Comparison of ENCODE assay signal across 27 mouse cellular contexts in genomic region chr10:8777552-8778253, GRCm38 (mm10).
DNase-seq lines count a peak whose midpoint lies in the region; ATAC-seq and TF ChIP-seq lines count a peak whose summit lies in the region.
"Had no signal": no experiment of that assay in that cellular context is flagged by ENCODE, and none has a peak within 500 bp of the region (broad histone marks: within the 10 kb centered on the region; RNA-seq: fewer than 3 reads in every experiment).

No protein-coding gene starts in this region.

- H3K4me2 ChIP-seq in limb, embryonic 12.5 days: no peak overlapping the region
- H3K4me2 ChIP-seq in hindbrain, embryonic 16.5 days (ENCODE audit: low read length): no peak overlapping the region
- H3K4me2 ChIP-seq: embryonic facial prominence, embryonic 13.5 days; forebrain, embryonic 13.5 days; heart, embryonic 13.5 days; hindbrain, embryonic 15.5 days; intestine, embryonic 15.5 days; lung, embryonic 14.5 days; midbrain, embryonic 15.5 days; neural tube, embryonic 13.5 days; stomach, embryonic 15.5 days had no signal

- no peak for DNase-seq in limb, embryonic 10.5 days (ENCODE audit: low spot score)
- DNase-seq: B cell, adult 2 months; cerebellum, adult 18-20 months; cerebellum, postnatal 14 days; gastrocnemius, adult 2 months; heart, postnatal 14 days; kidney, postnatal 4 days; lung, embryonic 14.5 days; retina, postnatal 1 day; right cerebral cortex, postnatal 25 days; thymus, adult 2 months; thymus, postnatal 4 days had no signal

- H3K4me1 ChIP-seq in limb, embryonic 12.5 days (replicated peaks): peaks cover 17% of the 10 kb centered on the region
- no peaks in the 10 kb centered on the region for H3K4me1 ChIP-seq in limb, embryonic 10.5 days
- peaks cover 28% of the 10 kb centered on the region for H3K4me1 ChIP-seq in bone marrow macrophage, adult 2 months (ENCODE audit: control insufficient read depth, insufficient read depth, low read length)
- no peaks in the 10 kb centered on the region for H3K4me1 ChIP-seq in hindbrain, embryonic 16.5 days (ENCODE audit: control insufficient read depth, insufficient read depth, low read depth, low read length)
- H3K4me1 ChIP-seq: forebrain, embryonic 13.5 days; hindbrain, embryonic 15.5 days; midbrain, embryonic 15.5 days; stomach, embryonic 15.5 days had no signal

- TF ChIP-seq POLR2A in bone marrow macrophage, adult 2 months (IDR thresholded peaks at IDR 0.05; ENCODE audit: borderline replicate concordance, low read depth, low read length): 0 out of 2 replicates have a peak, but pooled peaks have one; percentile 59

- H3K27me3 ChIP-seq in limb, embryonic 12.5 days: no peaks in the 10 kb centered on the region
- H3K27me3 ChIP-seq in limb, embryonic 10.5 days (ENCODE audit: low read depth, poor library complexity, severe bottlenecking): no peaks in the 10 kb centered on the region
- H3K27me3 ChIP-seq in hindbrain, embryonic 16.5 days (replicated peaks; ENCODE audit: control insufficient read depth, insufficient read depth, low read length): no peaks in the 10 kb centered on the region
- H3K27me3 ChIP-seq: embryonic facial prominence, embryonic 13.5 days; forebrain, embryonic 13.5 days; heart, embryonic 13.5 days; hindbrain, embryonic 15.5 days; intestine, embryonic 15.5 days; midbrain, embryonic 15.5 days; neural tube, embryonic 13.5 days; stomach, embryonic 15.5 days had no signal

- ATAC-seq in limb, embryonic 12.5 days (ENCODE audit: insufficient number of reproducible peaks, insufficient read depth, low FRiP score, low TSS enrichment, low read depth): no peak; the same call in 1 of the 2 replicates
- ATAC-seq in hematopoietic stem cell, adult 5-6 weeks (replicated peaks in 1 of 2; ENCODE audit: insufficient read depth in 1 of 2, low FRiP score in 2 of 2, low TSS enrichment in 1 of 2, low read depth in 1 of 2, poor library complexity in 2 of 2, severe bottlenecking in 2 of 2): peak; percentile 75 to 84
- no peak for ATAC-seq in CD4-positive, CD25-positive, alpha-beta regulatory T cell, adult 4 months
- ATAC-seq in hindbrain, embryonic 16.5 days: no peak
- ATAC-seq: forebrain, embryonic 13.5 days; intestine, embryonic 15.5 days; midbrain, embryonic 15.5 days had no signal

- 66% methylated on average over 12 of the region's 12 CpGs for WGBS in limb, embryonic 12.5 days
- 91% methylated on average over 12 of the region's 12 CpGs for WGBS in limb, embryonic 10.5 days
- WGBS in macrophage (ENCODE audit: missing documents): 24% methylated on average over 12 of the region's 12 CpGs
- WGBS in hindbrain, embryonic 16.5 days: 95% methylated on average over 12 of the region's 12 CpGs

- H3K27ac ChIP-seq in limb, embryonic 12.5 days: peak overlapping the region; percentile 66
- no peak overlapping the region for H3K27ac ChIP-seq in limb, embryonic 10.5 days
- peak overlapping the region; percentile 99 for H3K27ac ChIP-seq in bone marrow macrophage, adult 2 months (ENCODE audit: insufficient read depth, low read depth, low read length)
- peak overlapping the region; percentile 92 for H3K27ac ChIP-seq in macrophage
- no peak overlapping the region for H3K27ac ChIP-seq in hindbrain, embryonic 16.5 days (ENCODE audit: low read depth, low read length)
- H3K27ac ChIP-seq: embryonic facial prominence, embryonic 13.5 days; forebrain, embryonic 13.5 days; gastrocnemius, adult 2 months; heart, embryonic 13.5 days; hindbrain, embryonic 15.5 days; intestine, embryonic 15.5 days; midbrain, embryonic 15.5 days; neural tube, embryonic 13.5 days; stomach, embryonic 15.5 days had no signal

- H3K4me3 ChIP-seq in limb, embryonic 12.5 days (replicated peaks): no peak overlapping the region
- no peak overlapping the region for H3K4me3 ChIP-seq in limb, embryonic 10.5 days
- no peak overlapping the region for H3K4me3 ChIP-seq in bone marrow macrophage, adult 2 months (ENCODE audit: insufficient read depth, low read length)
- H3K4me3 ChIP-seq in macrophage (ENCODE audit: inconsistent target): no peak overlapping the region
- H3K4me3 ChIP-seq in hindbrain, embryonic 16.5 days (ENCODE audit: low read length): no peak overlapping the region
- H3K4me3 ChIP-seq: embryonic facial prominence, embryonic 13.5 days; forebrain, embryonic 13.5 days; gastrocnemius, adult 2 months; heart, embryonic 13.5 days; hindbrain, embryonic 15.5 days; intestine, embryonic 15.5 days; midbrain, embryonic 15.5 days; myocyte; neural tube, embryonic 13.5 days; stomach, embryonic 15.5 days had no signal

- TF ChIP-seq CTCF in bone marrow macrophage, adult 2 months (IDR thresholded peaks at IDR 0.05; ENCODE audit: low read depth, low read length): no peak

- H3K36me3 ChIP-seq in limb, embryonic 12.5 days: peaks cover 58% of the 10 kb centered on the region
- H3K36me3 ChIP-seq in limb, embryonic 10.5 days: peaks cover 81% of the 10 kb centered on the region
- H3K36me3 ChIP-seq in macrophage (ENCODE audit: inconsistent target): peaks cover 64% of the 10 kb centered on the region
- H3K36me3 ChIP-seq in hindbrain, embryonic 16.5 days (ENCODE audit: control insufficient read depth, insufficient read depth, low read length): no peaks in the 10 kb centered on the region
- H3K36me3 ChIP-seq: hindbrain, embryonic 15.5 days; intestine, embryonic 15.5 days; midbrain, embryonic 15.5 days; stomach, embryonic 15.5 days had no signal

- no peak overlapping the region for H3K9ac ChIP-seq in limb, embryonic 12.5 days (replicated peaks)
- H3K9ac ChIP-seq in hindbrain, embryonic 16.5 days (ENCODE audit: low read depth, low read length): no peak overlapping the region
- H3K9ac ChIP-seq: embryonic facial prominence, embryonic 13.5 days; forebrain, embryonic 13.5 days; heart, embryonic 13.5 days; hindbrain, embryonic 15.5 days; intestine, embryonic 15.5 days; lung, embryonic 14.5 days; midbrain, embryonic 15.5 days; neural tube, embryonic 13.5 days; stomach, embryonic 15.5 days had no signal

- peaks cover 79% of the 10 kb centered on the region for H3K79me2 ChIP-seq in macrophage (ENCODE audit: inconsistent target)

- H3K9me3 ChIP-seq in limb, embryonic 12.5 days: peaks cover 3% of the 10 kb centered on the region; the same call in 1 of the 2 replicates
- no peaks in the 10 kb centered on the region; the same call in 1 of the 2 replicates for H3K9me3 ChIP-seq in limb, embryonic 10.5 days (replicated peaks)
- H3K9me3 ChIP-seq in hindbrain, embryonic 16.5 days (ENCODE audit: control insufficient read depth, low read length): no peaks in the 10 kb centered on the region
- H3K9me3 ChIP-seq: forebrain, embryonic 13.5 days; heart, embryonic 13.5 days; hindbrain, embryonic 15.5 days; intestine, embryonic 15.5 days; midbrain, embryonic 15.5 days; neural tube, embryonic 13.5 days; stomach, embryonic 15.5 days had no signal

Comparison
In these comparisons a context has a peak if more than half of its experiments do, and no peak if none do; other contexts are left out.
1. H3K27ac ChIP-seq: peak in limb, embryonic 12.5 days (single experiment), bone marrow macrophage, adult 2 months (single experiment) and macrophage (single experiment); none in limb, embryonic 10.5 days (single experiment) and hindbrain, embryonic 16.5 days (single experiment).
2. ATAC-seq: peak in hematopoietic stem cell, adult 5-6 weeks (2 of 2); none in limb, embryonic 12.5 days (single experiment), CD4-positive, CD25-positive, alpha-beta regulatory T cell, adult 4 months (single experiment) and hindbrain, embryonic 16.5 days (single experiment).